Mouse (Mus musculus): ENCODE results near the gene Ppdpf.

DNA sequence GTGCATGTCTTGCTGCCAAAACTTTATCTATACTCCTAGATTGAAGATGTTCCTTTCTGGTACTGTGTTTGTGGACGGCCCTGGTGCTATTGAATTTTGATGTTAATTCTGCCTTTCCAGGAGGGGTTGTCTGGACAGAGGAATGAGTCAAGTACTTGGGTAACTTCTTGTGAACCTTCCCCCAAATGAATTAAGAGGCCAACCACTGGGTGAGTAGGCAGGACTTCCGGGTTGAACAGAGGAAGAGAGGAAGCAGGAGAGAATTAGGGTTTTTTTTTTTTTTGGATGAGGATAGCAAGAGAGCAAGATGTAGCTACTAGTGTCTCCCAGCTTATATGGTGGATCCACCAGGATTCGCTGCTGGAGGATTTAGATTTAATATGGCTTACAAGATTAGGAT is 9.0 kb upstream of the Ppdpf start:
- TF ChIP-seq POLR2A (IDR thresholded peaks at IDR 0.05; ENCODE audit: low read depth, low read length) (no peak), CTCF (conservative IDR thresholded peaks at IDR 0.05 in 1 of 2, IDR thresholded peaks at IDR 0.05 in 1 of 2; ENCODE audit: low read depth in 2 of 2, low read length in 2 of 2) (no peak), MEF2A (IDR thresholded peaks at IDR 0.05; ENCODE audit: borderline replicate concordance, low read depth, low read length) (no peak), CHD2 (IDR thresholded peaks at IDR 0.05; ENCODE audit: low read length) (no peak), IRF4 (IDR thresholded peaks at IDR 0.05; ENCODE audit: low read depth, low read length) (no peak), GABPA (IDR thresholded peaks at IDR 0.05; ENCODE audit: insufficient replicate concordance, low read depth, low read length) (no peak), SMC3 (IDR thresholded peaks at IDR 0.05; ENCODE audit: low read depth, low read length) (no peak), TCF12 (IDR thresholded peaks at IDR 0.05; ENCODE audit: low read depth, low read length) (no peak), ZKSCAN1 (IDR thresholded peaks at IDR 0.05; ENCODE audit: borderline replicate concordance, low read depth, low read length) (no peak), SIN3A (IDR thresholded peaks at IDR 0.05; ENCODE audit: low read length) (no peak), UBTF (IDR thresholded peaks at IDR 0.05; ENCODE audit: low read depth, low read length) (no peak), EP300 (IDR thresholded peaks at IDR 0.05; ENCODE audit: low read length) (no peak)
